Mouse (Mus musculus) layer of hippocampus, adult 18-20 months (tissue): ENCODE measurements around the gene Tmppe. TPM values are rescaled to one million over a fixed set of nuclear protein-coding genes. Genes with fewer than 3 reads are reported as not detected.

ENCODE experiments used
- DNase-seq, 2 experiments: peaks; one replicate each; pipeline ENCODE4 v3.0.0; 2022; ENCODE audit warnings: low spot score in 2 of 2
- total RNA-seq, 2 experiments: library from RNA; stranded (reverse); gene quantifications; 2 replicates each; pipeline ENCODE4 v1.2.3; 2021

Gene Tmppe
- total RNA-seq, 2 experiments from 2014 or later: 11.3 to 11.6 TPM

- DNase-seq: no peak
Measured at GRCm38 (mm10) chr9:114442225-114442624, 41.3 kb downstream of the Tmppe start.

GRCm38 (mm10) chr9:114442893-114443292 is 42.0 kb downstream of the Tmppe start:
- no peak for DNase-seq

DNA sequence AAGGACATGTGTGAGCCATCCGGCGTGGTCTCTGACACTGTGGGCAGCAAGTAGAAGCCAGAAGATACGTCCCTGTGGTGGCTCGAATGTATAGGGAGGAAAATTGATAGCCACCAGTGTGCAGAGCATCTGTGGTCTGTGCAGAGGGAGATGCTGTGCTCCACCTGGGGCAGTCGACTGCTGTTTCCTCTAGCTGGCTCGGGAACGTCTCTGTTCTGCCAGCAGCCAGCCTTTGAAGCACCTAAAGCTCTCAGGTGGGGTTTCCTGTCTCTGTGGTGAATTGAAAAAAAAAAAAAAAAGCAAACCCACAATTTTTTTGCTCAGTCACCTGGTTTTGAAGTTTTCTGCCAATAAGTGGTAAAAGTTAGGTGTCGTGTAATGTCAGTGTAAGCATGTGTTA is 42.4 kb downstream of the Tmppe start:
- no peak for DNase-seq

DNA sequence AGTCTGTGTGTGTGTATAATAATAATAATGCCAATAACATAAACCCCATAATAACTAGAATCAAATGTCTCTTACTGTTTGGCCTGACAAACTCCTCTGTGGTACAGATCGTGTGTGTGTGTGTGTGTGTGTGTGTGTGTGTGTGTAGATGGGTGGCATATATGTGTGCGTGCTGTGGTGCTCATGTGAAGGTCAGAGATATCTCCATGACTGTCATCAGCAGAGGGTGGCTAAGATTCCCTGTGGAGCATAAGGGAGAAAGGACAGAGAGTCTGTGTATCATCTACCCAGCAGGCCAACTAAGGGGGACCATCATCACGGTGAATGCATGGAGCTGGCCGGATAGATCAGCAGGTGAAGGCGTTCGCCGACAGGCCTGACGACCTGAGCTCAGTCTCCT is 46.0 kb downstream of the Tmppe start:
- no peak for DNase-seq

DNA sequence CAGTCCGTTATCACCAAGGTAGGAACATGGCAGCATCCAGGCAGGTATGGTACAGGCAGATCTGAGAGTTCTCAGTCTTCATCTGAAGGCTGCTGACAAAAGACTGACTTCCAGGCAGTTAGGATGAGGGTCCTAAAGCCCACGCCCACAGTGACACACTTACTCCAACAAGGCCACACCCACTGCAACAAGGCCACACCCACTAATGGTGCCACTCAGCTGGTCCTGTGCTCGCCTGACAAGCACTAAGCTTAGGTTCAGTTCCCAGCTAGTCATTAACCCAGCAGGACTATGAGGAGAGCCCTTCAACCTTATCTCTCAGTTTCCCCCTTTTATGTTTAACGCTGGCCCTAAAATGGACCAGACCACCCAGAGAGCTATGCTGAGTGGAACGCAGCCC is 47.8 kb downstream of the Tmppe start:
- DNase-seq: no peak

DNA sequence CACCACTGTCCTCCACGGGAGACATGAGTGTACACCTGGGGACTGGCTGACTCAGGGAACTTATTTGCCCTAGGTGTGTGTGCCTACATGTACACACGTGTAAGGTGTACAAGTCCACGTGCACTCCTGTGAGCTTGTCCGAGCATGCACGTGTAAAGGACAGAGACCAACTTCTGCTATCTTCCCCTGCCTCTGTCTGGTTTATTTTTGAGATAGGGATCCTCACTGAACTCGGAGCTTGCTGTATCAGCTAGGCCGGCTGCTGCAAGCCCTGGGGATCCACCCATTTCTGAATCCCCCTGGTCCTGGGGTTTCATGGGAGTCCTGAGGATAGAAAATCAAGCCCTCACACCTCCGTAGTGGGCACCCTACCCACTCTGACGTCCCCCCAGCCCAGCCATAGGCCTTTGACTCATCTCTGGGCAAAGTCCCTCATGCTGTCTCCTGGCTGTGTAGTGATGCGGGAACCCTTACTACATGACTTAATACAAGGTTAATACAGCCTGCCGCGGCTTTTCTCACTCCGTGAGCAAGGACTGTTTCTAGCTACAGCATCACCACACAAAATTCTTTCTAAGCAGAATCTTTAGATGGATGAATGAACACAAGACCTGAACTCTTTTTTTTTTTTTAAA is 48.3 kb downstream of the Tmppe start:
- DNase-seq: no peak

- DNase-seq: no peak
Measured at GRCm38 (mm10) chr9:114451615-114452014, 50.7 kb downstream of the Tmppe start.

DNA sequence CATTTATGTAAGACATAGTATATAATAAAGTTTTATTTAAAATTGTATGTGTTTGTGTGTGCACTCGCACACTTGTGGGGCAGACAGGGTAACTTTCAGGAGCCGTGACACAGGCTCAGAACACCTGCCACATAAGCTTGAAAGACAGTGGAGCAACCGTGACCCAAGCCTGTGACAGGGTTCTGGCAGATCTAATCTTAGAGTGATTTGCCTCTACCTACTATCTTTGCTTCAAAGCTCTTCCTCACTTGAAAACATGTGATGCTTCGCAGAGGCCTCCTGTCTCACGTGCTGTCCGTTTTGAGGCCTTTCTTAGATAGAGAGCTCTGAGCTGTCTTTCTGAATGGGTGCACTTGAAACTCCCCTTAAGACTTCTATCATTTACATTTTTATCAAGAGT is 51.5 kb downstream of the Tmppe start:
- no peak for DNase-seq

GRCm38 (mm10) chr9:114455420-114455819 is 54.5 kb downstream of the Tmppe start:
- no peak for DNase-seq

Other genes with a start within 250 kb of the Tmppe start
- not detected for gene Bcl2a1c, start 71.0 kb upstream of the Tmppe start, total RNA-seq
- 1 to 10 TPM; 6.8 to 7.8 TPM for gene Crtap, start 10.4 kb upstream of the Tmppe start, total RNA-seq
- gene Glb1, start within 50 bp of the Tmppe start, total RNA-seq: 10 to 100 TPM; 20.1 to 20.9 TPM
- gene Ccr4, start 103.8 kb downstream of the Tmppe start, total RNA-seq: not detected
- gene C130032M10Rik, start 114.6 kb downstream of the Tmppe start, total RNA-seq: not detected
- 1 to 10 TPM; 1.2 to 2.0 TPM for gene Trim71, start 163.3 kb downstream of the Tmppe start, total RNA-seq
- gene Cnot10, start 239.1 kb downstream of the Tmppe start, total RNA-seq: 10 to 100 TPM; 50.5 to 54.1 TPM